Mouse (Mus musculus): ENCODE data around the gene Med29. TPM values are rescaled to one million over a fixed set of nuclear protein-coding genes. Genes with fewer than 3 reads are reported as not detected.

Gene Med29
- polyA plus RNA-seq, 1 experiment from 2014 or later: 44.8 TPM

DNA sequence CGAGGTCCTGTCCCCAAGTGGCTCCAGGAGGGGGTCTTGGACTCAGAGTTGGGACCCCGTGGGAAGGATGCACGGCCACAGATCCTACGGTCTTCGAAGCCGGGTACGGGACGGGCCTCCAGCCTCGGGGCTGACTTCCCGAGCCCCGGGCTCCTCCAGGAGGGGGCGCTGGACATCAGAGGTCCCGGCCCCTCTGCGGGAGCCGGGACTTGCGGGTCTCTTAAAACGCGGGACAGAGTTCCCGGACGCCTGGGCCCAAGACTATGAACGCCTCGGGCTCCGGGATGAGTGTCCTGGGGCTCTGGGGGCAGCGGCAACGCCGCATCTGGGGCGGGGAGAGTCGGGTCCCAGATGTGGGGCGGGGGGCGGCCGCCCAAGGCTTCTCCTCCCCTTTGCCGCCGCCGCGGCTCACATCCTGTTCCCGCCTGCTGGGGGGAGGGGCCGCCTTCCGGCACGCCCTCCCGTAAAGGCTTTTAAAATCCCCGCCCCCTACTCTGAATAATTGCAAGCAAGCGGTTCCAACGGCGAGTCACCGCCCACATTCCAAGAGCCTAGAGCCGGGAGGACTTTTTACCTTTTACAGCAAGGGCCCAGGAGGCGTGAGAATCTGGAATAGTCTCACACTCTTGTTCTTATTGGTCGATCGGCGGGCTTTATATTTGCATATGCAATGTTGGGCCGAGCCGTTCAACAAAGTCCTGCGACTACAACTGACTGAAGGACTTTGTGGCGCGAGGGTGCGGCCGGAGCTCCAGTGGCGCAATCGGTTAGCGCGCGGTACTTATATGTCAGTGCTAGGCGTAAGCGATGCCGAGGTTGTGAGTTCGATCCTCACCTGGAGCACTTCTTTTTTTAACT lies 20.0 kb downstream of the Med29 start, which contains the start of gene Plekhg2:
Gene Plekhg2, minus strand, starts transcription at position 349 of the 858 bp plus-strand sequence.
- ATAC-seq (ENCODE audit: insufficient read depth, low FRiP score, low read depth): peak; percentile 89
- WGBS: under 1% methylated on average over 66 of the region's 66 CpGs
- Histone ChIP-seq H3K4me2 (peak within 1 kb of the TSS; percentile 69), H3K4me1 (peaks cover 33% of the 10 kb centered on the region), H3K27me3 (replicated peaks) (no peaks in the 10 kb centered on the region), H3K9me3 (no peaks in the 10 kb centered on the region), H3K9ac (peak within 1 kb of the TSS; percentile 58), H3K27ac (peak within 1 kb of the TSS; percentile 95), H3K4me3 (replicated peaks) (peak within 1 kb of the TSS; percentile 63), H3K36me3 (peaks cover 11% of the 10 kb centered on the region)

DNA sequence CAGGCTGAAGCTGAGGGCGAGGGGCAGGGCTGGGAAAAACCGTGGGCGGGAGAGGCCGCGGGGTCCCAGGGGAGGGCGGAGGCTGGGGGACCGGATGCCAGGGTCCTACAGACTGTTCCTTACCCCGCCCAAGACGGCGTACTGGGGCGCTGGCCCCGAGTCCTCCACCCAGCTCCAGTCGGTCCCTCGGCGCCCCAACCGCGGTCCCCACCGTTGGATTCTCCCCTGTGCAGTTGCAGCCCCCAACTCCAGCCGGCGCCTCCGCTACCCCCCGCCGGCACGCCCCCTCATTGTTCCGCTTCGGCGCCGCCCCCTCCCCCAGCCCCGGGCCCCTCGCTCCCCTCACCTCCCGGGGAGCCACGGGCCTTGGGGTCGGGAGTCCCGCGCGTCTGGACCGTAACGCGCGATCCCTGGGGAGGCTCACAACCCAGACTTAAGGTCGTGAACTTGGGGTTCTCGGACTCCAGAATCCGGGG lies 21.0 kb downstream of the Med29 start:
- no peaks in the 10 kb centered on the region for H3K9me3 ChIP-seq
- peaks cover 16% of the 10 kb centered on the region for H3K36me3 ChIP-seq
- no peak for ATAC-seq (ENCODE audit: insufficient read depth, low FRiP score, low read depth)
- H3K4me3 ChIP-seq (replicated peaks): peak overlapping the region; percentile 63
- under 1% methylated on average over 40 of the region's 43 CpGs for WGBS
- no peaks in the 10 kb centered on the region for H3K27me3 ChIP-seq (replicated peaks)
- H3K27ac ChIP-seq: peak overlapping the region; percentile 95
- peak overlapping the region; percentile 69 for H3K4me2 ChIP-seq
- peaks cover 26% of the 10 kb centered on the region for H3K4me1 ChIP-seq
- peak overlapping the region; percentile 58 for H3K9ac ChIP-seq

- peak overlapping the region; percentile 95 for H3K27ac ChIP-seq
- peaks cover 21% of the 10 kb centered on the region for H3K4me1 ChIP-seq
- no peaks in the 10 kb centered on the region for H3K9me3 ChIP-seq
- 4% methylated on average over 11 of the region's 11 CpGs for WGBS
- H3K9ac ChIP-seq: peak overlapping the region; percentile 58
- H3K27me3 ChIP-seq (replicated peaks): no peaks in the 10 kb centered on the region
- no peak for ATAC-seq (ENCODE audit: insufficient read depth, low FRiP score, low read depth)
- peak overlapping the region; percentile 63 for H3K4me3 ChIP-seq (replicated peaks)
- H3K36me3 ChIP-seq: peaks cover 19% of the 10 kb centered on the region
- H3K4me2 ChIP-seq: peak overlapping the region; percentile 69
Observed at GRCm38 (mm10) chr7:28370977-28371513, 21.5 kb downstream of the Med29 start.

- Histone ChIP-seq H3K4me3 (replicated peaks) (peak overlapping the region; percentile 63), H3K9ac (no peak overlapping the region), H3K4me2 (peak overlapping the region; percentile 69), H3K27me3 (replicated peaks) (no peaks in the 10 kb centered on the region), H3K36me3 (peaks cover 27% of the 10 kb centered on the region), H3K9me3 (no peaks in the 10 kb centered on the region), H3K4me1 (peaks cover 20% of the 10 kb centered on the region), H3K27ac (no peak overlapping the region)
- ATAC-seq (ENCODE audit: insufficient read depth, low FRiP score, low read depth): no peak
- WGBS: 89% methylated on average over 14 of the region's 14 CpGs
Observed at GRCm38 (mm10) chr7:28370051-28370450, 22.5 kb downstream of the Med29 start.

DNA sequence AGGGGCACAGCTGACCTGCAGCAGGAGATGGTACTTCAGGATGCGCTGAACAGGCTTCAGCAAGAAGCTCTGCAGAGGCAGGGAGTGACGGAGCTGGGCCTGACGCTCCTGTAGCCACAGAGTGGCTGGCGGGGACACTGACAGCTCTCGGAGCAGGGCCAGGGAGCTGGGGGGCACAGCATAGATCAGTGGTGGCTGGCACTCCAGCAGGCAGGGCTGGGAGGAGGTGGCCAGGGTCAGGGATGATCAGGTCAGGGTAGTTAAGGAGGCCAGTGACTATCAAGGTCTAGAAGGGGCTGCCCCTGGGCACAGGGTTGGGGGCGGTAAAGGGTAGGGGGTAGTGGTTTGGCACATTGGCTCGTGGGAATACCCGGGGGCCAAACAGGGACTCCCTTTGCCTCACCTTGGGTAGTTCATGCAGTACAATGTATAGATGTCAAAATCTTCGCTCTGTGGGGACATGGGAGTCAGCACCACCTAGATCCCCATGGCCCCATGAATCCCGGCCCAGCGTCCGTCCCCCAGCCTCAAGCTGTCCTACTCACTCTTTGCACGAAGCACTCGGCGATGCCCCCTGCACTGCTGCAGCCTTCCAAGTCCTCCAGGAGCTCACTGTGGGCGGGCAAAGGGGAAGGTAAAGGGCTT lies 24.1 kb downstream of the Med29 start:
- no peak overlapping the region for H3K27ac ChIP-seq

DNA sequence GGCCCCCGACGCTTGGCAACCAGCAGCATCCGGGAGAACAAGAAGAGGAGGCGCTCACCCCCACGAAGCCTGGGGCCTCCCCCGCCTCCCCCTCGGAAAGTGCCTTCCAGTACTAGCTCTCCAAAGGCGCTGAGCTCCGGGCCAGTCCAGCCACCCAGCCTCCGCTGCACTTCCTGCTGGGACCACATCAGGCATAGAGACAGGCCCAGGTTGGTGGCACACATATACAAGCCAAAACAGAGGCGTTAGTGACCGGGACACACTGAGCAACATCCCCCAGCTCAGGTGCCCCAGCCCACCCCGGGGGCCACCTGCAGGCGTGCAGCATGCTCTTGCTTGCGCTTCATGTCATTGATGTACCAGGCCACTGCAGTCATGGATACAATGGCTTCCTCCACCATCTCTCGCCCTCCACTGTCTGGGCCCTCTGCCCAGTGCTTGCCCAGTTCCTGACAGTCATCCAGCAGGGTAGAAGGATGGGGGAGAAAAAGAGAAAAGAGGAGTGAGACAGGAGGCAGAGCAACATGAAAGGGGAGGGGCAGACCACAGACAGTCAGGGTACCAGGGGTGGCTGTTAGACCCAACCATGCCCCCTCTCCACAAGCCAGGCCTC lies 24.7 kb downstream of the Med29 start:
- Histone ChIP-seq H3K4me1 (peaks cover 16% of the 10 kb centered on the region), H3K4me3 (replicated peaks) (no peak overlapping the region), H3K9me3 (no peaks in the 10 kb centered on the region), H3K9ac (no peak overlapping the region), H3K4me2 (no peak overlapping the region), H3K36me3 (peaks cover 42% of the 10 kb centered on the region), H3K27me3 (replicated peaks) (no peaks in the 10 kb centered on the region), H3K27ac (no peak overlapping the region)
- 88% methylated on average over 16 of the region's 16 CpGs for WGBS
- ATAC-seq (ENCODE audit: insufficient read depth, low FRiP score, low read depth): no peak

More for the DNA sequence above, 24.1 kb downstream of the Med29 start:
- no peak overlapping the region for H3K4me3 ChIP-seq (replicated peaks)
- ATAC-seq (ENCODE audit: insufficient read depth, low FRiP score, low read depth): no peak
- 88% methylated on average over 16 of the region's 16 CpGs for WGBS
- no peak overlapping the region for H3K4me2 ChIP-seq
- no peaks in the 10 kb centered on the region for H3K9me3 ChIP-seq
- no peaks in the 10 kb centered on the region for H3K27me3 ChIP-seq (replicated peaks)
- peaks cover 16% of the 10 kb centered on the region for H3K4me1 ChIP-seq
- peaks cover 39% of the 10 kb centered on the region for H3K36me3 ChIP-seq
- H3K9ac ChIP-seq: no peak overlapping the region

DNA sequence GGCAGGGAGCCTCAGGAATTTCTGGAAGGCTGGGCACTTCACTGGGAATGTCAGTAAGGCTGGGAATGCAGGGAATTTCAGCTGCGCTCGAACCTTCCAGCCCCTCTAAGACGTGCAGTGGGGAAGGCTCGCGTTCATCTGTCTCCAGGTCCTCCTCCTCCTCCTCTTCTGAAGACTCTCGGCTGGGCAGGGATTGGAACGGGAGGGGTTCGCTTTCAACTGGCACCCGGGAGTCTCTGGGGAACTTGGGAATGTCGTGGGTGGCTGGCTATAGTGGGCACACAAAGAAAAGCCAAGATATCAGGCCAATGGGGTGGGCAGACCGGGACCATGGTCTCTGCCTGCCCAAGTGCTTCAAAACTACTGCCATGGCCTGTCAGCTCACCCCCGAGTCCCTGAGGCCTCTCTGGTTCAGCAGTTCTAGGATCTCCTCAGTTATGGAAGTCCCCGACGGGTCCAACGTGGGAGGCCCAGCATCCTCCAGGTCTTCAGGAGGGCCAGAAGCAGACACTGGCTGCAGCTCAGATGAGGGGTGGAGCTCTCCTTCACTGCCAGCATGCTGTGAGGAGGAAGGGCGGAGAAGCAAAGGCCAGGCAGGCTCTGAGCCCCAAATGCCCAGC lies 30.0 kb downstream of the Med29 start:
- Histone ChIP-seq H3K27me3 (replicated peaks) (no peaks in the 10 kb centered on the region), H3K9me3 (no peaks in the 10 kb centered on the region), H3K4me2 (no peak overlapping the region), H3K4me1 (peaks cover 19% of the 10 kb centered on the region), H3K4me3 (replicated peaks) (no peak overlapping the region), H3K9ac (no peak overlapping the region), H3K27ac (no peak overlapping the region), H3K36me3 (peaks cover 72% of the 10 kb centered on the region)
- WGBS: 76% methylated on average over 16 of the region's 16 CpGs
- no peak for ATAC-seq (ENCODE audit: insufficient read depth, low FRiP score, low read depth)

- Histone ChIP-seq H3K4me2 (no peak overlapping the region), H3K9ac (no peak overlapping the region), H3K36me3 (peaks cover 66% of the 10 kb centered on the region), H3K27ac (no peak overlapping the region), H3K4me3 (replicated peaks) (no peak overlapping the region), H3K27me3 (replicated peaks) (no peaks in the 10 kb centered on the region), H3K4me1 (peaks cover 24% of the 10 kb centered on the region), H3K9me3 (no peaks in the 10 kb centered on the region)
- WGBS: 92% methylated on average over 20 of the region's 20 CpGs
- ATAC-seq (ENCODE audit: insufficient read depth, low FRiP score, low read depth): no peak
Observed at GRCm38 (mm10) chr7:28361647-28362341, 30.7 kb downstream of the Med29 start.

DNA sequence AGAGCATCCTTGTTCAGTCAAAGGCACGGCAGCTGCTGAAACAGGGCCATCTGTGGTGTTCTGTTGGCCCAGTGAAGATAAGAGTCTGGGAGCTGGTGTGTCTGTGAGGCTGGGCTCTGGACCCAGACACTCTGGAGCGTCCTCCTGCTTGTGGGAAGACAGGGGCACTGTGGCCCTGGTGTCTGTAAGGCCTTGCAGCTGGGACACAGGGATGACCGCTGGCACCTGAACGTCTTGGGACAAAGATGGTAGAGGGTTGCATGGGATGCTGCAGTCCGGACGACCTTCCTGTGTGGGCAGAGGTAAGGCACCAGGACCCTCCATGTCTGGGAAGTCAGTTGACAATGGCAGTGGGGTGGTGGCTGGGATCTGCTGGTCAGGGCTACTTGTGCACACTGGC lies 32.2 kb downstream of the Med29 start:
- peaks cover 55% of the 10 kb centered on the region for H3K36me3 ChIP-seq
- no peak overlapping the region for H3K27ac ChIP-seq
- no peak overlapping the region for H3K9ac ChIP-seq
- no peak overlapping the region for H3K4me2 ChIP-seq
- 92% methylated on average over 6 of the region's 6 CpGs for WGBS
- H3K4me1 ChIP-seq: peaks cover 27% of the 10 kb centered on the region
- H3K4me3 ChIP-seq (replicated peaks): no peak overlapping the region
- H3K27me3 ChIP-seq (replicated peaks): no peaks in the 10 kb centered on the region
- ATAC-seq (ENCODE audit: insufficient read depth, low FRiP score, low read depth): no peak
- no peaks in the 10 kb centered on the region for H3K9me3 ChIP-seq

DNA sequence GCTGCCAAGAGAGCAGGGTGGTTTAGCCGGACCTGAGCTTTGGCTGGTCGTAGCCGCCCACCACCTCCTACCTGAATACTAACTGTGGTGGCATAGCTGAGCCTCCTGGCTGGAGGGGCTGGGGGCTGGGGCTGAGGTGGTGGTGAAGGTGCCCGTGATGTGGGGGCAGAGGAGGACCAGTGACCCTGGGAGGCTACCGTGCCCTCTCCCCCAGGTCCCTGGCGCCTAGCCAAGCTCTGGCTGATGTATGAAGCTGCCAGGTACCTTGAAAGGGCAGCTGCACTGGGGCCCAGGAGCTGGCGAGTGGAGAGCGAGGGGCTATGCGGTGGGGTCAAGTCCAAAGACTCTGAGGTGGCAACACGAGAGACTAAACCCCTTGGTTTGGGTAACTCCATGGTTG lies 32.7 kb downstream of the Med29 start:
- peaks cover 27% of the 10 kb centered on the region for H3K4me1 ChIP-seq
- no peak overlapping the region for H3K4me2 ChIP-seq
- peaks cover 51% of the 10 kb centered on the region for H3K36me3 ChIP-seq
- no peaks in the 10 kb centered on the region for H3K27me3 ChIP-seq (replicated peaks)
- H3K27ac ChIP-seq: no peak overlapping the region
- no peak for ATAC-seq (ENCODE audit: insufficient read depth, low FRiP score, low read depth)
- no peaks in the 10 kb centered on the region for H3K9me3 ChIP-seq
- no peak overlapping the region for H3K9ac ChIP-seq
- WGBS: 87% methylated on average over 10 of the region's 10 CpGs
- H3K4me3 ChIP-seq (replicated peaks): no peak overlapping the region

DNA sequence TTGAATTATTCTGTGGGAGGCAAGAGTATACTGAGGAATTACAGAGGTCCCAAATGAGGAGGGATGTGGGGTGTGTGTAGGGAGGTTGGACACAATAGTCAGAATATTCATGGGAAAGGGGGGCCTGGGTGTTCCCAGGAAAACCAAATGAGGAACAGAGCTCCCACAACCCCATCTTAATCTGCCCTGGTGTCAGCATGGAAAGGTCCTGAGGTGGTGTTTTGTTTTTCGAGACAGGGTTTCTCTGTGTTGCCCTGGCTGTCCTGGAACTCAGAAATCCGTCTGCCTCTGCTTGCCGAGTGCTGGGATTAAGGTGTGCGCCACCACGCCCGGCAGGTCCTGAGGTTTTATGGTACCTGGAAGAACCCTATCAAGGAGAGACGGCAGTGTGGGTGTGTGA lies 34.1 kb downstream of the Med29 start:
- H3K27ac ChIP-seq: peak overlapping the region; percentile 50
- WGBS: 55% methylated on average over 7 of the region's 7 CpGs
- peaks cover 54% of the 10 kb centered on the region for H3K36me3 ChIP-seq
- H3K4me1 ChIP-seq: peaks cover 27% of the 10 kb centered on the region
- no peak overlapping the region for H3K9ac ChIP-seq
- no peaks in the 10 kb centered on the region for H3K27me3 ChIP-seq (replicated peaks)
- no peak for ATAC-seq (ENCODE audit: insufficient read depth, low FRiP score, low read depth)
- peak overlapping the region; percentile 14; the same call in 1 of the 2 replicates for H3K4me2 ChIP-seq
- H3K9me3 ChIP-seq: no peaks in the 10 kb centered on the region
- H3K4me3 ChIP-seq (replicated peaks): no peak overlapping the region

Data from stomach, embryonic 15.5 days (tissue).